Mouse (Mus musculus) E14TG2a.4 (cell line): Measurements from ENCODE around the gene Prrc2b.

Experiments used
- CTCF ChIP-seq: conservative IDR thresholded peaks from 2 replicates; pipeline ENCODE4 v1.5.1; 2014; ENCODE audit warnings: low read length
- NANOG ChIP-seq: IDR thresholded peaks from 2 replicates; pipeline ENCODE4 v1.6.1; 2014; ENCODE audit warnings: borderline replicate concordance, low read length, mixed read lengths
- POU5F1 ChIP-seq: IDR thresholded peaks from 2 replicates; pipeline ENCODE4 v1.6.1; 2014; ENCODE audit warnings: low read length, borderline replicate concordance

DNA sequence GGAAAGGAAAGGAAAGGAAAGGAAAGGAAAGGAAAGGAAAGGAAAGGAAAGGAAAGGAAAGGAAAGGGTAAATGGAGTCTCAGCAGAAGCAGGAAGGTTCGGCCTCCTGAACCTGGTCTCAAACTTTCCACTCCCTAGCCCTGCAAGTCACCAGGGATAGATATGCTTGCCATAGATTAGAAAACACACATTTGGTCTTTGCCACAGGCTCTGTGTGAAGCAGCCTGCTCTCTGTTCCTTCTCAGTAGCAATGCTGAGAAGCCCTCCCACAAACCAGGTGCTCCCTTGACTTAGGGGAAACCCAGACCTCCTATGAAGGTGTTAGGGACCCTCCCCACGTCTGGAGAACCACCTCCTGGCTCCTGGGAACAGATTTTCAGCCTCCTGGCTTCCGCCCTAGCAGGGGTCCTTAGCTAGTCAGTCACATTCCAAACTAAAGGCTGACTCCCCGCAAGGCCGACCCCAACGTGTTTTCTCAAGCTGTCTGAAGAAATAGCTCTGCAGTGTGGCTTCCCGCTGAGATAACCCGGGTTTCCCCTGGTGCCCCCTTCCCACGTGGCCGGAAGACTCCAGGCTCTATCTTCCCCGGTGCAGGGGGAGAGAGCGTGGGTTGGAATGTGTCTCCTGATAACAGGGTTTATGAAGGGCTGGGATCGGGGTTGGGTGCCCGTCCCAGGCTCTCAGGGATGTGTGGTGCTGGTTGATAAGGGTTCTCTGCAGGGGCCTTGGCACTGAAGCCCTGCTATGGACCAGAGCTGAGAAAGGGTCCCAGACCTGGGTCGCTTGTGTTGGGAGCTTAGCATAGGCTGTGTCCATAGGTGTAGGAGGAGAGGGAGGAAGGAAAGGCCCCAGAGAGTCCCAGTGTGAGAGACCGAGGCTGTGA lies 23.0 kb upstream of the Prrc2b start:
- no peak for TF ChIP-seq CTCF
- TF ChIP-seq POU5F1: no peak
- no peak for TF ChIP-seq NANOG
